Mouse (Mus musculus) layer of hippocampus, adult 9-11 months (tissue): ENCODE data around the gene Mapkapk2.

Experiments used
- DNase-seq: peaks from one replicate; pipeline ENCODE4 v3.0.0; 2022

Gene Mapkapk2

GRCm38 (mm10) chr1:131110525-131111106 lies 13.0 kb upstream of the Mapkapk2 start:
- peak; percentile 69 for DNase-seq

GRCm38 (mm10) chr1:131107575-131108308 lies 10.1 kb upstream of the Mapkapk2 start:
- DNase-seq: no peak

- no peak for DNase-seq
Measured at GRCm38 (mm10) chr1:131103776-131104424, 6.3 kb upstream of the Mapkapk2 start.

- DNase-seq: no peak
Measured at GRCm38 (mm10) chr1:131100808-131101207, 3.2 kb upstream of the Mapkapk2 start.

- DNase-seq: no peak
Measured at GRCm38 (mm10) chr1:131096803-131097699, 575 bp downstream of the Mapkapk2 start.

- DNase-seq: no peak
Measured at GRCm38 (mm10) chr1:131096132-131096695, 1.4 kb downstream of the Mapkapk2 start.

- DNase-seq: peak; percentile 61
Measured at GRCm38 (mm10) chr1:131095574-131095973, 2.1 kb downstream of the Mapkapk2 start.

GRCm38 (mm10) chr1:131093889-131094288 lies 3.7 kb downstream of the Mapkapk2 start:
- no peak for DNase-seq

- no peak for DNase-seq
Measured at GRCm38 (mm10) chr1:131092846-131093245, 4.8 kb downstream of the Mapkapk2 start.

- DNase-seq: no peak
Measured at GRCm38 (mm10) chr1:131092173-131092572, 5.5 kb downstream of the Mapkapk2 start.

- DNase-seq: no peak
Measured at GRCm38 (mm10) chr1:131091481-131091880, 6.1 kb downstream of the Mapkapk2 start.

- no peak for DNase-seq
Measured at GRCm38 (mm10) chr1:131090877-131091276, 6.7 kb downstream of the Mapkapk2 start.

- no peak for DNase-seq
Measured at GRCm38 (mm10) chr1:131090261-131090660, 7.4 kb downstream of the Mapkapk2 start.

- no peak for DNase-seq
Measured at GRCm38 (mm10) chr1:131089525-131090127, 8.0 kb downstream of the Mapkapk2 start.

GRCm38 (mm10) chr1:131088547-131088946 lies 9.1 kb downstream of the Mapkapk2 start:
- DNase-seq: no peak

- peak; percentile 56 for DNase-seq
Measured at GRCm38 (mm10) chr1:131086907-131087306, 10.7 kb downstream of the Mapkapk2 start.

- no peak for DNase-seq
Measured at GRCm38 (mm10) chr1:131085957-131086739, 11.5 kb downstream of the Mapkapk2 start.

GRCm38 (mm10) chr1:131085272-131085671 lies 12.4 kb downstream of the Mapkapk2 start:
- no peak for DNase-seq

- DNase-seq: no peak
Measured at GRCm38 (mm10) chr1:131084289-131084688, 13.3 kb downstream of the Mapkapk2 start.

GRCm38 (mm10) chr1:131083609-131084008 lies 14.0 kb downstream of the Mapkapk2 start:
- no peak for DNase-seq

GRCm38 (mm10) chr1:131083122-131083521 lies 14.5 kb downstream of the Mapkapk2 start:
- no peak for DNase-seq
